Mouse (Mus musculus) heart, adult 9 months (tissue): ENCODE data around the gene Msh5.
"Not testable (repeated sequence)": the region's sequence is repeated elsewhere in the genome, so short reads cannot be mapped to it uniquely, and the experiment has no call there.

ENCODE experiments used
- DNase-seq, 2 experiments: peaks; one replicate each; pipeline ENCODE4 v3.0.0; 2022; ENCODE audit warnings: low spot score in 2 of 2

The Msh5 gene

DNA sequence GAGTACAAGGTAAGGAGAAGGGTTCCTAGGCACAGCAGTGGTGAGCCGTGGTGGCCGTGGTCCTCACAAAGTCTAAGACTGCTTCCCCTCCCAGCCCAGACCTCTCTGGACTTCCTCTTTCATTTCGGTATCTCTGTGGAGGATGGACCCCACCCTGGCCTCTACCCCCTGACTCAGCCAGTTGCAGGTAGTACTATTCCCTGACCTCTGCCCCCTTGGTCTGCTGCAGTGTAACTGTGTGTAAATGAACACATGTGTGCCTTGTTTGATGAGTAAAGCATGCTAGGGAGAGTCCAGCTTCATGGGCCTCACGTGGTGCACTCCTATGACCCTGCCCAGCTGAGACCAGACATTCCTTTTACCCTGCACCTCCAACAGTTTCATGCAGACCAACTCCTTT is 22.8 kb downstream of the Msh5 start:
- DNase-seq, result no peak

DNA sequence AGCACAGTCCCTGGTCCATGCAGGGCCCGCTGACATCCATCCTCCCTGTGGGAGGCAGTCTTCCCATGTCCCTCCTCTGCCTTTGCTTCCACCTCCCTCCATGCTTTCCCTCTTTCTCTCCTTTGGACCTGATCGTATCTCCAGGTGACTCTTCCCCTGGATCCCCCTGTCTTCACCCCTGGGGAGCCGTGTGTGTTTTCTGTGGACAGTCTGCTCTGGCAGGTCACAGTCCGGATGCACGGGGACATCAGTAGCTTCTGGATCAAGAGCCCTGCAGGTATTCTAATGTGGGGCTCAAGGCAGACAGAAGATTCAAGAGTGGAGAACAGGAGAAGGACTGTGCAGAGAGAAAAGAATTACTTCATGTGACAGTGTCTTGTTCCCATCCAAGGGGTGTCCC is 23.3 kb downstream of the Msh5 start:
- no peak for DNase-seq

DNA sequence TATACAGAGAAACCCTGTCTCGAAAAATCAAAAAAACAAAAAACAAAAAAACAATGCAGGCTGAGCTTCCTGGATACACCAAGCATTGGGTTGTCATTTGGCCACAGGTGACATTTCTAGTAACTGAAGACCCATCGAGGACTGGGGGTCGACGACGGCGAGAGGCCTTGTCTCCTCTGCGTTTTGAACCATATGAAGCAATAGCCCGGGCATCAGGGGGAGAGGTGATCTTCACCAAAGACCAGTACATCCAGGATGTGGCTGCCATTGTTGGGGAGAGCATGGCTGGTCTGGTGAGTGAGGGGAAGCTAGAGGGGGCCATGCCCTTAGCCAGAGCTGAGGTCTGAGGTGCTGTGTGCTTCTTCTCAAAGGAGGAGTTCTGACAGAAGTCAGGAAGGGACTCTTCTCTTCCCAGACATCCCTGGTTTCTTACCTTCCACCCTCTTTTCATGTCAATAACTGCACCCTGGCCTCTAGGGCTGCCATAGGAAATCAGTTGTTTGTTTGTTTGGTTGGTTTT is 23.9 kb downstream of the Msh5 start:
- no peak for DNase-seq

DNA sequence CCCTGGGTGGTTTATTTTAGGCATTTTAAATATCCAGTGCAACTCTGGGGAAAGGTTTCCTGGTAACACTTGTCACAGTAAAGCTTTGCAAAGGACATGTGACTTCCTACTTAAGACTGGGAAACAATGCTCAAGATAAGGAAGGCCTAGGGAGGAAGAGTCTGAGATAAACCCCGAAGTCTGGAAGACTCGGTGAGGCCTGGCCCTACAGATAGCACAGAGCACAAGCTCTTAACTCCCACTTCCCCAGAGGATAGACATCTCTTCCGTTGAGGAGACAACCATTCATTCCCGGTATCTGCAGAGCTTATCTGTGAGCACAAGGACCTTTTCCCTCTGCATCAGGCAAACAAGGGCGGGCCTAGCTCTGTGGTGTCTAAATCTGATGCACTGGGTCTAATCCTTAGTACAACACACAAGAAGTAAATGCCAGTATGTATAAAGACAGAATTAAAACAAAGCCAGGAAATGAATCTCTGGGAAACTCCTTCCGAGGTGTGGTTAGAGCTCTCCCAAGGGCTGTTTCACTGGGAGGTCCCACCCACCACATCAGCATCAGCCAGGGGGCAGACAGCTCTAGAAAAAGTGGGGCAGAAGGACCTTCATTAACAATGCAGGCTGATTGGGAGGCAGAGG is 24.6 kb downstream of the Msh5 start:
- peak; percentile 61 to 67 for DNase-seq

DNA sequence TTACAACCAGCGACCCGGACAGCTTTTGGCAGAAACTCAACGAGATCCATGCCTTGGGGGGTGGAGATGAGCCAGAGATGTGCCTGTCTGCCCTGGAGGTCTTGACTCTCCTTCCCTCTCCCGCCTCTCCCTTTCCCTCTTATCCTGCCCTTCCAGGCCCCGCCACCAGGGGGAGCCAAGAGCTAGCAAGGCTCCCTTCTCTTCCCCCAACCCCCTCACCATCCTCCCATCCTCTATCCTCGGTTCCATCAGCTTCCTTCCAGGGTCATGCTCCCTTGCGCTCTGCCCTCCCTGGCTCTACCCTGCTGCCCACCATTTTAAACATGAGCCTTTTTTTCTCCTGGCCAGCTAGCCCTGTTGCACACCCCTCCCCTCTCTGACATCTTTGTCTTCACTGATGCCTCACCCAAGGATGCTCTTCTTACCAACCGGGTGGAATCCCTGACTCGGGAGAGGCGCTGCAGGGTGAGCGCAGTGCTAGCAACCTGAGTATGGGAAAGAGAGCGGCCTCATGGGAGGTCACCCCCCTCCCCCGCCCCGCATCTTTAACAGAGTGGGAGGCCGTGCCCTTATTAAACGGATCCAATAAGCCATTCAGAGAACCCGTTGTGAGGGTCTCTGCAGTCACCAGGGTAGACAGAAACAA is 25.3 kb downstream of the Msh5 start:
- peak; percentile 85 to 86 for DNase-seq

DNA sequence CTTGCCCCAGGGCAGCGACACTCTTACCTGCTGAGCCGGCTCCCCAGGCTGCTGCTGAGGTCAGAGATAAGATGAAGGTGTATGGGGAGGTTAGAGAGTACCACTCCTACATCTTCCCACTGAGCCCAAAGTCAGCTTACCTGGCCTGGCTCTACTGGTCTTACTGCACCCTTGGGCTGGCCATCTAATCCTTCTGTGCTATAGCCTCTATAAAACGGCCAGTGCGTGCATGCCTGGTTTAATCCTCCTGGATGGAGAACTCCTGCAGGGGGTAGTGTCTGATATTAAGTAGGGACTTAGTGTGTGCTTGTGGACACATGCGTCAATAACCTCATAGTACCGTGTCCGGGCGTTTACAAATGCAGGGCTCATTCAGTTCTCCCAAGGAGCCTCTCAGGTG is 26.0 kb downstream of the Msh5 start:
- DNase-seq, result no peak

DNA sequence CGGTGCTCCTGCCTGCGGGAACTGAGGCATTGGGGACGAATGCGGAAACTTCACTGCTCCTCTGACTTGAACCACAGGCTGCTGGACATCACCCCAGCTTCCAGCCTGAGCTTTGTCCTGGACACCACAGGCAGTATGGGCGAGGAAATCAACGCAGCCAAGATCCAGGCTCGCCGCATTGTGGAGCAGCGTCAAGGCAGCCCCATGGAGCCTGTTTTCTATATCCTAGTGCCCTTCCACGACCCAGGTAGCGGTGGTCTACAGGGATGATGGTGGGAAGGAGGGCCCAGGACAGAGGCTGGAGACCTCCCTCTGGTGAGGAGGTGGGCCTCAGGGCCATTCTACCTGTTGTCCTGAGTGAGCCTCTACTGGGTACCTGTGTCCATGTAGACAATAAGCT is 26.7 kb downstream of the Msh5 start:
- no peak for DNase-seq

DNA sequence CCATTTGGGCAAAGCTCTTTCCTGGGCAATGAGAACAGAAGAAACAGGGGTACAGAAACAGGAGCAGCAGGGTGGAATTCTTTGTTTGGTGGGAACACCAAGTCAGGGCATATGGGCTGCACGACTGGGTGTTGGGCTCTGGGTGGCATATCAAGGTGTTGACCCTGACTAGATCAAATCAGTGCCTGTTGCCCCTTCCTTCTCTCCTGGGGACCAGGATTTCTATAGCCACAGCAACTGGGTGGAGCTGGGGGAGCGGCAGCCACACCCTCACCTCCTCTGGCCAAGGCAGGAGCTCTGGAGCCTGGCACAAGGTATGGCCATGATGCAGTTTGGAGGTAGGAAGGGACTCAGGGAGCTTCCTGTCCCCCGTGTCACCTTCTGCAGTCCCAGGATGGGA is 28.4 kb downstream of the Msh5 start:
- no peak for DNase-seq

DNA sequence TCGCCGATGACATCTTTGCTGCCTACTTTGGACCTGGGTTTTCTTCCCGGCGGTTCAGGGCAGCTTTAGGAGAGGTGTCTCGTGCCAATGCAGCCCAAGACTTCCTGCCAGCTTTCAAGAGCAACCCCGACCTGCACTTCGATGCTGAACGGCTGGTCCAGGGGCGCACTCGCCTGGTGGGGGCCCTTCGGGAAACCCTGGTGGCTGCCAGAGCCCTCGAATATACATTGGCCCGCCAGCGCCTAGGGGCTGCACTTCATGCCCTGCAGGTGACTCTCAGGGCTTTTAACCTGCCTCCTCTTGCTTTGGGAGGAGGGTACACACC is 28.9 kb downstream of the Msh5 start:
- DNase-seq, result no peak

DNA sequence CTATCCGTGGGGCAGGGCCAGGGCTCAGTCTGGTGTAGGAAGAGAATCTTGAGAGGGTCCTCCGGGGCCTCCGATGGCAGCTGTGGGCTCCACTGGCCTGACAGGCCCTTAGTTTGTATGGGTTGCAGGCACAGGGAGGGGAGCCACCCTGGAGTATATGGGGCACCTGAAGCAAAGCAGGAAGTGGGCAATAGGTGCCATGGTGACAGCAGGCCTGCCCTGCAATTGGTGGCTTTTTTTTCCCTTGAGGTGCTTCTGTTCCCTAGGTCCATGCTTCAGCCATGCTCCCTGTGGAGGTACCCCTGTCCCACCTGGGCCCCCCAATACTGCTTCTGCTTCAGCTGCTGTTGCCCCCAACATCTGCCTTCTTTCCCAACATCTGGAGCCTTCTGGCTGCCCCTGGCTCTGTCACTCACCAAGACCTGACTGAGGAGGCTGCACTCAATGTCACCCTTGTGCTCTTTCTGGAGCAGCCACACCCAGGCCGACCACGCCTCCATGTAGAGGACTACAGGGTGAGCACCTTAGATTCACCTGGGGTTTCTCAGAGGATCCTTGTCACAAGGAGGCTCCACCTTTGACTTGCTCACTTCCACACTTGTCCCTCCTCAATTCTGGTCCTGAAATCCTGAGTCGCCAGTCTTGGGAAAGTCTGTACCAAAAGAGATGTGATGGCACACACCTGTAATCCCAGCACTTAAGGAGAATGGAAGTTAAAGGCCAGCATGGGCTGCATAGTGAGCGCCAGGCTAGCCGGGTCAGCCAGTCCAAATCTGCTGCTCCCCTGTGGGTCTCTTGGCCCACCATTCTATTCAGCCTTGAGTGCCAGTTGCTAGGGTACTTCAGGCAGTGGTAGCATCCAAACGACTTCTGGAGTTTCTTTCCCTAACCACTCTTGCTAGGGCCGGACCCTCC is 29.5 kb downstream of the Msh5 start:
- DNase-seq, result no peak

DNA sequence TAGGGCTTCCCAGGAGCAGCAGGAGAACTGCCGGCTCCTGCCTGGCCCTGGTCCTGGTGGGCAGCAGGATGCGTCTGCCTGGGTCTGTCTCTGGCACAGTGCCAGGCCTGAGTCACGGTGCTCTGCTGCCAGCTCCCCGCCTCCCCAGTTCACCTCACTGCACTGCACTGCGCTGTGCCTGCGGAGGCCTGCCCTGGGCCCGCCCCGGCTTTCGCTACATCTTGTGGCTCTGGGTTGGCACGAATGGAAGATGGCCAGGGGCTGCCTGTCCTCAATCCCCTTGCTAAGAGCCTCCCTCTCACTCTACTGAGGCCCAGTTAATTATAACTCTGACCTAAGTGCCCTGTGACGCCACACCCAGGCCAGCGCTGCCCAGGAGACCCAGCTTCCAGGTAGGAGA is 30.2 kb downstream of the Msh5 start, which contains the start of gene Vwa7:
Vwa7 (plus strand) TSS at position 204 of the 400 bp plus-strand sequence.
- peak in 1 of 2 experiments; percentile 19 for DNase-seq

DNA sequence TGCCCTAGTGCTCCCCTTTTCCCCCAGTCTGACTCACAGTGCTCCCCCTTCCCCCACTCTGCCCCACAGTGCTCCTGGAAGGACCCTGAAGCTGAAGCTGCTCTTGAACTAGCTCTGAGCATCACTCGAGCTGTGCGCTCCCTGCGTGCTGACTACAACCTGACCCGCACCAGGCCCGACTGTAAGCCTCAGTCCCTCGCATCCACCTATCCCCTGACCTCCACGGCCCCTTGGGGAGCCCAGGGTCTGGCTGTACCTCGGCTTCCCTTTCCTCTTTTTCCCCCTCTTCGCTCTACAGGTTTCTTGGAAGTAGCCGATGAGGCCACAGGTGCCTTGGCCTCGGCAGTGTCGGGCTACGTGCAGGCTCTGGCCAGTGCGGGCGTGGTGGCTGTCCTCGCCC is 31.2 kb downstream of the Msh5 start:
- DNase-seq, result no peak

DNA sequence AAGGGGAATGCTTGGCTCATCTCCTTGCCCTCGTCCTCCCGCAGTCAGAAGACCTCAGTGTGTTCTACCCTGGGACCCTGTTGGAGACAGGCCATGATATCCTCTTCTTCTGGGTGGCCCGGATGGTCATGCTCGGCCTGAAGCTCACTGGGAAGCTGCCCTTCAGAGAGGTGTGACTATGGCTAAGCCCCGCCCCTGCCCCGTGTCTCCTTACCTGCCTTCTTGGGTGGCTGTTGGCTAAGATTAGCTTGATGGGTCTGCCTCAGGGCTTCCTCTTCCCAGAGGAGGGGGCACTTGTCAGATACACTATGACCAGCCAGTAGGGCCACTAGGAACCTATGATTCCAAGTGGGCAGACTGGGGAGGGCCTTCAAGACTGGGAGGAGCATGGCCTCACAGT is 33.3 kb downstream of the Msh5 start:
- no peak for DNase-seq

DNA sequence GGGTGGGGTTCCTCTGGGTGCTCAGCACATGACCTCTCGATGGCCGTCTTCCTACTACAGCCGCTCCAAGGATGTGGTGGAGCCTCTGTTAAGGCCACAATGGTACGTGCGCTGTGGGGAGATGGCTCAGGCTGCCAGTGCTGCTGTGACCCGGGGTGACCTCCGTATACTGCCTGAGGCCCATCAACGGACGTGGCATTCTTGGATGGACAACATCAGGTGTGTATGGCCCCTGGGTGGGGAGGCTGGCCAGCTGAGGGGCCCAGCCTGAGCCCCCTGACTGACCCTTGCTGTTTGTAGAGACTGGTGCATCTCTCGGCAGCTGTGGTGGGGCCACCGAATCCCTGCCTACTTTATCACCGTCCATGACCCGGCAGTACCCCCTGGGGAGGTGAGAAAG is 34.1 kb downstream of the Msh5 start:
- no peak for DNase-seq

DNA sequence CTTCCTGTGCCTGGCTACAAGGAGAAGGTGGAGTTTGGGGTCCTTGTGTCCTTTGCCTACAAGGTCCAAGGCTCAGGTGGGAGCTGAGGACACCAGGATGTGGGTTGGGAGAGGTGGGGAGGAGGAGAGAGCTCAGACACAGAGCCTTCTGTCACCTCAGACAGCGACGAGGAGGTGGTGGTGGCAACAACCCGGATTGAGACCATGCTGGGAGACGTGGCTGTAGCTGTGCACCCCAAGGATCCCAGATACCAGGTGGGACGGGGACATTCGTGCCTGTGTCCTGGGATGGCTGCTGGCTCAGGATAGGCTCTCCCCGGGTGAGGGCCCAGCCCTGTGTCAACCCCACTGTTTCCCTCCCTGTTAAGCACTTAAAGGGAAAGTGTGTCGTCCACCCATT is 35.1 kb downstream of the Msh5 start:
- DNase-seq, result no peak

DNA sequence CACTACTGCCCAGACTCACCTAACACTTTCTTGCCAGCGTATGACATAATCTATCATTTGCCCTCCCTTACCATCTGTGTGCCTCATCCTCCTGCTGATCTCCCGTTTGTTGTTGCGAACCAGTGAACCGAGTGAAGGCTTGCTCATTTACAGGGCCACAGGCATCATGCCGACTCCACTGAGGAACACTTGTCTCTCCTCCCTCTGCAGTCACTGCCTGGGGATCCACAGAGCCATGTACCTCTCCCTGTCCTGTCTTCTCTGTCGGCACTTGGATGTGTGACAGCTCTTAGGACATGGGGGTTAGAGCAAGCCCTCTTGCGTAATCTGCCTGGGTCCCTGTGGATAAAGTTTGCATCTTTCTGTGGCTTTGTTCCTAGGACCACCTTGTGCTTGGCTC is 37.0 kb downstream of the Msh5 start:
- DNase-seq, result no peak

DNA sequence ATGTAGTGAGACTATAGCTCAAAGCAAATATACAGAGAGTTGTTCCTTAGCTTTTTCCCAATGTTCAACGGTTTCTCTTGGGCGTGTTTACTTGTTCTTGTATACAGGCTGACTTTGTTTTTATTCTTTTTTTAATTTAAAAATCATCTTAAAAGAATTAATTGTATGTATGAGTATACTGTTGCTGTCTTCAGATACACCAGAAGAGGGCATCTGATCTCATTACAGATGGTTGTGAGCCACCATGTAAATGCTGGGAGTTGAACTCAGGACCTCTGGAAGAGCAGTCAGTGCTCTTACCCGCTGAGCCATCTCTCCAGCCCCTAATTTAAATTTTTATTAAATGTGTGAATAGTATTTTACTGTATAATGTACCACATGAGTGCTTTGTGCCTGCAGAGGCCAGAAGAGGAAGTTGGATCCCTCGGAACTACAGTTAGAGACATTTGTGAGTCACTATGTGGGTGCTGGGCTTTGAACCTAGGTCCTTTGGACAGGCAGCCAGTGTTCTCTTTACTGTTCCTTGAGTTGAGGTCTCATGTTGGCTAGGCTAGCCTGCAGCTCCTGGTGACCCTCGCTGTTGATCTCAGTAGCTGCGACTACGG is 39.1 kb downstream of the Msh5 start:
- no peak for DNase-seq

DNA sequence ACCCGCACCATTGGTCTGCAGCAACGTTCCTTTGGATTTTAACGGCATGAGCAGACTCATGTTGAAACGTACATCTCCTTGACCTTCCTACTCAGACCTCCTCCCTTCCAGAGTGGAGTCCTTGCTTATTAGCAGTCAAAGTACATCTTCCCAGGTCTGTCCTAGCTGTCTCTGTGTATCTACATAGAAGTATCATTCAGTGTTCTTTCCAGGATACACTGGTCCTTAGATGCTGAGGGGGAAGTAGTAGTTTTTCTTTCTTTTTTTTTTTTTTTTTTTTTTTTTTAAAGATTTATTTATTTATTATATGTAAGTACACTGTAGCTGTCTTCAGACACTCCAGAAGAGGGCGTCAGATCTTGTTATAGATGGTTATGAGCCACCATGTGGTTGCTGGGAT is 40.6 kb downstream of the Msh5 start:
- DNase-seq, result not testable (repeated sequence)

DNA sequence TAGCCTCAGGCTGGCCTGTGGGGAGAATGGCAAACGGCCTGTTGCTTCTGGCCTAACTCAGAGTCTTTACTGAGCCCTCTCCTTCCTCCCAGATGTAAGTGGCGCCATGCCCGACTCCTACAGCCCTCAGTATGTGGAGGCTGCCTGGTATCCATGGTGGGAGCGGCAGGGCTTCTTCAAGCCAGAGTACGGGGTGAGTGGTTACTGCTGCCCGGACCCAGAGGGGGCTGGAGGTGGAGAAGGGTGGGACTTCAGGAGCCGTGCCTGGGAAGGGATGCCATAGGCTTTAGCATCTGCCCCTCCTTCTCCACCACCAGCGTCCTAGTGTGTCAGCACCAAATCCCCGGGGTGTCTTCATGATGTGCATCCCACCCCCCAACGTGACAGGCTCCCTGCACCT is 41.4 kb downstream of the Msh5 start:
- no peak for DNase-seq

DNA sequence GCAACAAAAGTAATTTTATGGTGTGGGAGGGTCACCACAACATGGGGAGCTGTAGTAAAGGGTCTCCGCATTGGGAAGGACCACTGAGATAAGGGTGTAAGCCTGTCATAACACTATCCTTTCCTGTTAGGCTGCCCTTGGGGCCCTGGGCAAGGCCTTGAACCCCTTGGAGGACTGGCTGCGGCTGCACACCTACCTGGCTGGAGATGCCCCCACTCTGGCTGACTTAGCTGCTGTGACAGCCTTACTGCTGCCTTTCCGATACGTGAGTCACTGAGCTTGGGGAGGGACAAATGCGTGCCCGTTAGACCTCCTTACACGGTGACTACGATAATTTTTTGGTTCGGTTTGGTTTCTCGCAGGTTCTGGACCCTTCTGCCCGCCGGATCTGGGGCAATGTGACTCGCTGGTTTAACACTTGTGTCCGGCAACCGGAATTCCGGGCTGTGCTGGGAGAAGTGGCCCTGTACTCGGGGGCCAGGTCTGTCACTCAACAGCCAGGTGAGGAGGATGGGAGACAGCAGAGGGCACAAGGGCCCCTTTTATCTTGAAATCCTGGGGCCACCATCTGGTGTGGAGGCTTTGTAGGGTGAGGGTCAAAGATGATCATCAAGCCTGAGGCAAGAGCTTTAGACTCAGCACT is 42.3 kb downstream of the Msh5 start:
- no peak for DNase-seq

DNA sequence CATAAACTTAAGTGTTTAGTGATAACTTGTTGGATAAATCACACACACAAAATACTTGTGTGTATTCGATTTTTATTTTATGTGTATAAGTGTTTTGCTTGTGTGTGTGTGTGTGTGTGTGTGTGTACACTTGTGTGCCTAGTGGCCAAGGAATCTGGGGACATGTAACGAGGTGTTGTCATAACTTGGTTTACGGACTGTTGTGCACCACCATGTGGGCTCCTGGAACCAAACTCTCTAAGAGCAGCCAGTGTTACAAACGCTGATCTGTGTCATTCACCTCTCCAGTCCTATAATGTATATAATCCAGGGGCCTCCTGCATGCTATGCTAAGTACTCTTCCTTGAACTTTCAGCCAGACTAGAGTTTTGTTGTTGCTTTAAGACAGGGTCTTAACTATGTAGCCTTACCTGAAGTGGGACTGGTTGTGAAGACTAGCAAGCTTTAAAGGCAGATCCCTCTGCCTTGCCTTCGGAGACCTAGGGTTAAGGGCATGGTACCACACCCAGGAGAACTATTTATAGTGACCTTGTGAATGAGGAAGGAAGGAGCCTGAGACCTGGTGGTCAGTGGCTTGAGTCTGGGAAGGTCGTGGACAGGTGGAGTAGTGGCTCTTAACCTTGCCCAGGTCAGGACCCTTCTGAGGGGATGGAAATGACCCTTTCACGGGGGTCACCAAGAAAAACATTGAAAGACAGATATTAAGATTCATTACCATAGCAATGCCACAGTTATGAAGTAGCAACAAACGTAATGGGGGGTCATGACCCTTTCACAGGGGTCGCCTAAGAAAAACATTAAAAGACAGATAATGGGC is 43.3 kb downstream of the Msh5 start:
- DNase-seq, result no peak
